Mouse (Mus musculus) hindbrain, embryonic 10.5 days (tissue): ENCODE results near the gene Acss1. TPM values are rescaled to one million over a fixed set of nuclear protein-coding genes. Genes with fewer than 3 reads are reported as not detected.
A peak's percentile ranks its signal among the peaks of the same experiment; 100 is the strongest.

Experiments
- DNase-seq: peaks from one replicate; pipeline ENCODE4 v3.0.0-alpha.2; 2017; ENCODE audit warnings: low spot score
- H3K27ac ChIP-seq: fragments of 300-500 bp; sonication (generic); 2 replicates; pipeline ENCODE4 v1.5.1; 2016; ENCODE audit warnings: mild to moderate bottlenecking, moderate library complexity
- H3K27me3 ChIP-seq: fragments of 300-500 bp; sonication (generic); 2 replicates; pipeline ENCODE4 v1.6.1; 2016; ENCODE audit warnings: mild to moderate bottlenecking; ENCODE audit not compliant: poor library complexity, insufficient read depth, severe bottlenecking
- H3K36me3 ChIP-seq: fragments of 300-500 bp; sonication (generic); 2 replicates; pipeline ENCODE4 v1.6.1; 2016; ENCODE audit warnings: mild to moderate bottlenecking, moderate library complexity
- H3K4me1 ChIP-seq: fragments of 300-500 bp; sonication (generic); replicated peaks from 2 replicates; pipeline ENCODE4 v1.6.1; 2016; ENCODE audit warnings: mild to moderate bottlenecking
- H3K4me3 ChIP-seq: fragments of 300-500 bp; sonication (generic); 2 replicates; pipeline ENCODE4 v1.5.1; 2016; ENCODE audit warnings: mild to moderate bottlenecking, moderate library complexity
- H3K9me3 ChIP-seq: fragments of 300-500 bp; sonication (generic); 2 replicates; pipeline ENCODE4 v1.6.1; 2016; ENCODE audit warnings: mild to moderate bottlenecking, moderate library complexity
- WGBS: fragments of 180-500 bp; shearing (Covaris S2); methylation state at CpG from one replicate; pipeline ENCODE4 v1.1.7; 2016; 5-methylcytosine and 5-hydroxymethylcytosine counted together
- polyA plus RNA-seq: library from polyadenylated mRNA; unstranded; fragments of >200 nt; fragmentation: Nextera tagmentation; extraction: Ambion mirVana; gene quantifications from 2 replicates; pipeline ENCODE4 v1.2.1, GENCODE M21; 2016

Acss1 gene
- polyA plus RNA-seq, 1 experiment from 2014 or later: 34.1 TPM

GRCm38 (mm10) chr2:150663255-150663654 lies 5.0 kb downstream of the Acss1 start:
- H3K4me3 ChIP-seq: no peak overlapping the region
- peaks cover 32% of the 10 kb centered on the region for H3K4me1 ChIP-seq
- WGBS: 86% methylated on average over 9 of the region's 9 CpGs
- peaks cover 11% of the 10 kb centered on the region for H3K36me3 ChIP-seq
- H3K27ac ChIP-seq: no peak overlapping the region
- no peak for DNase-seq
- H3K9me3 ChIP-seq: no peaks in the 10 kb centered on the region
- peaks cover 21% of the 10 kb centered on the region; the same call in 1 of the 2 replicates for H3K27me3 ChIP-seq

DNA sequence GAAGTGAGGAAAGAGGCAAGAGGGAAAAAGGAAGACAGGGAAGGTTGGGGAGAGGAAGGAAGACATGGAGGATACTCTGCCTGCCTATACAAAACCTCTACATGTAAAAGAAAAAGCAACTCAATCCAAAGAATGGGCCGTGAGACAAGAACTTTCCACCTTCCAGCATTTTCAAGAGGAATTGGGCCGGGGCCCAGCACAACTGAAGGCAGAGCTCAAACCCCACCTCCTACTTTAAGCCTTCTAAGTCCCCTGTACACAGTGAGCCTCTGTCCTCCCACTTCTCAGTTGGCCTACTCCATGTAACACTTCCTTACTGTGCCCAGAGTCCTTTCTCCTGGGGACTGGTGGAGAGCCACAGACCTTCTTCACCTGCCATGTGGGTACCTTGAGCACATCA lies 6.3 kb downstream of the Acss1 start:
- Histone ChIP-seq H3K36me3 (peaks cover 13% of the 10 kb centered on the region), H3K9me3 (no peaks in the 10 kb centered on the region), H3K27ac (no peak overlapping the region), H3K27me3 (peaks cover 15% of the 10 kb centered on the region; the same call in 1 of the 2 replicates), H3K4me1 (peaks cover 29% of the 10 kb centered on the region), H3K4me3 (no peak overlapping the region)
- WGBS: 86% methylated on average over 2 of the region's 2 CpGs
- DNase-seq: no peak

- no peak overlapping the region for H3K4me3 ChIP-seq
- DNase-seq: no peak
- 0 out of 2 replicates have a peak, but pooled peaks cover 8% of the 10 kb centered on the region for H3K27me3 ChIP-seq
- no peaks in the 10 kb centered on the region for H3K9me3 ChIP-seq
- peak overlapping the region; percentile 23; the same call in 1 of the 2 replicates for H3K27ac ChIP-seq
- peaks cover 32% of the 10 kb centered on the region for H3K4me1 ChIP-seq
- WGBS: 91% methylated on average over 5 of the region's 5 CpGs
- peaks cover 13% of the 10 kb centered on the region for H3K36me3 ChIP-seq
Observed at GRCm38 (mm10) chr2:150660668-150661451, 7.4 kb downstream of the Acss1 start.

GRCm38 (mm10) chr2:150660049-150660448 lies 8.3 kb downstream of the Acss1 start:
- no peak for DNase-seq
- Histone ChIP-seq H3K27ac (0 out of 2 replicates have a peak overlapping the region, but pooled peaks have one; percentile 23), H3K9me3 (peaks cover 4% of the 10 kb centered on the region; the same call in 1 of the 2 replicates), H3K27me3 (0 out of 2 replicates have a peak, but pooled peaks cover 3% of the 10 kb centered on the region), H3K4me3 (no peak overlapping the region), H3K4me1 (peaks cover 24% of the 10 kb centered on the region), H3K36me3 (peaks cover 13% of the 10 kb centered on the region)
- 68% methylated on average over 4 of the region's 4 CpGs for WGBS

DNA sequence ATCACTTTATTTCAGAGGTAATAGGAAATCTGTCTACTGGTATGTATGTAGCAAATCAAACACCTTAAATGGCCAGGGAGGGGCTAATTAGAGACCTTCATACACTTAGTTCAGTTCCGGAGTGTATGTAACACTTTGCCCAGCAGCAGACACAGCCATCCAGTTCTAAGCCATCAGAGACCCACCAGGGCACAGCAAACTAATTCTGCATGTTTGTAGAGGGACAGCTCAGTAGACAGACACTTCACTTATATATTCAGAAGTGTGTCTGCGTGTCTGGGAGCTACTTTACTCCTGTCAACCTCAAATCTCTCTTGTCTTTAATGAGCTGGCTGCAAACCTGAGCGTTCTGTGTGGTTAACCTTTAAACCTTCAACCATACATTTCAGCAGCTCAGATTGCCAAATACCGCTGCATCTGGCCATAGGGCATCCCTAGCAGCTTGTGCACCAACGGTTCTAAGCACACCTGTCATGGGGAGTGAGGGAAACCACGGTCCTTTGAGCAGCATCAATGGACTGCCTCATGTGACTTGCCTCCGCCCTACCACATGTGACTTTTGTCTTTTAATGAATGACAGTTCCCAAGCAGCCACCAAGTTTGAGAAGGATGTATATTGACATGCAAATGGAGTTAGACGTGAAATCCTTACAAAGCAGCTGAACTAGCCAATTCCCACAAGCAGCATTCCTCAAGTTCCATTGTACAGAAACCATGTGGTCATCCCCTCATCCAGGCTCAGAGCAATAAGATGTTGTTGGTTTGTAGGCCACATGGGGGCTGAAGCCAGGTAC lies 11.1 kb downstream of the Acss1 start:
- peak overlapping the region; percentile 81 for H3K27ac ChIP-seq
- peak; percentile 47 for DNase-seq
- 45% methylated on average over 8 of the region's 8 CpGs for WGBS

GRCm38 (mm10) chr2:150656112-150656511 lies 12.2 kb downstream of the Acss1 start:
- Histone ChIP-seq H3K27ac (peak overlapping the region; percentile 81), H3K27me3 (no peaks in the 10 kb centered on the region), H3K4me1 (peaks cover 24% of the 10 kb centered on the region), H3K36me3 (peaks cover 21% of the 10 kb centered on the region), H3K9me3 (peaks cover 4% of the 10 kb centered on the region; the same call in 1 of the 2 replicates), H3K4me3 (no peak overlapping the region)
- WGBS: 91% methylated on average over 3 of the region's 3 CpGs
- DNase-seq: no peak

More for the DNA sequence above, 11.1 kb downstream of the Acss1 start:
- Histone ChIP-seq H3K4me1 (peaks cover 18% of the 10 kb centered on the region), H3K9me3 (peaks cover 4% of the 10 kb centered on the region; the same call in 1 of the 2 replicates), H3K36me3 (peaks cover 21% of the 10 kb centered on the region), H3K4me3 (no peak overlapping the region), H3K27me3 (no peaks in the 10 kb centered on the region)

DNA sequence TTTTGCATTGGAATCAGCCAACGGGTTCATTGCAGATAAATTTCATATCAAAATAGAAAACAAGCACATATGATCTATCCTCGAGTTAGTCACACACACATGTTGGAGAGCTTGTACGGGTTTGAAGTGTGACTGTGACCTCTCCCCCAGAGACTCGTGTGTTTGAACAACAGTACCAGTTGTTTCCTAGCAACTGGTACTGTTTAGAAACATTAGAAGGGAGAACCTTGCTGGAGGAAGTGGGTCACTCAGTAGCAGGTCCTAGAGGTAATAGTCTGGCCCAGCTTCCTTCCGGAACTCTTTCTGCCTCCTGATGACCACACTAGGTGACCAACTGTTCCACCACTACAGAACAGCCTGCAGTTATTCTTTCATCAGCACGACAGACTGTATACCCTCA lies 13.0 kb downstream of the Acss1 start:
- 86% methylated on average over 6 of the region's 6 CpGs for WGBS
- no peaks in the 10 kb centered on the region for H3K27me3 ChIP-seq

DNA sequence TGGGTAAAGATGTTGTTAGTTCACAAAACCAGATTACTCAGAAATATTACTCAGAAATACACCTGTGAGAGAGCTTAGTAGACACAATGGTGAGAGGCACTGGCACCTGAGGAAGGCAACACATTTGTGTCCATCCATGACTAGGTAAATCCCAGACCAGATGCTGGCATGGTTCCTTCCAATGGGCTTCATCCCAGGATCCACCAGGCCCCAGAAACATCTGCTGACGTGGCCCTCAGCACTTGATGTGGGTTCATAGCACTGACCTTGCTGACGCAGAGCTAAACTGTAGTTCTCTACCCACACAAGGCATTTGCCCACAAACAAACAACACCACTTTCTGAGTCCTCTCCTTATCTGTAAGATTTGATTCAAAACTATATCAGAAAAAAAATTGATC lies 13.5 kb downstream of the Acss1 start:
- Histone ChIP-seq H3K27ac (no peak overlapping the region), H3K4me3 (no peak overlapping the region), H3K4me1 (peaks cover 37% of the 10 kb centered on the region), H3K27me3 (no peaks in the 10 kb centered on the region), H3K36me3 (peaks cover 21% of the 10 kb centered on the region), H3K9me3 (peaks cover 4% of the 10 kb centered on the region; the same call in 1 of the 2 replicates)
- DNase-seq: no peak
- 92% methylated on average over 2 of the region's 2 CpGs for WGBS

More for the DNA sequence above, 13.0 kb downstream of the Acss1 start:
- Histone ChIP-seq H3K4me3 (no peak overlapping the region), H3K9me3 (peaks cover 4% of the 10 kb centered on the region; the same call in 1 of the 2 replicates), H3K4me1 (peaks cover 32% of the 10 kb centered on the region), H3K27ac (no peak overlapping the region), H3K36me3 (peaks cover 21% of the 10 kb centered on the region)
- DNase-seq: no peak

- H3K4me3 ChIP-seq: no peak overlapping the region
- DNase-seq: no peak
- peak overlapping the region; percentile 87 for H3K27ac ChIP-seq
- H3K27me3 ChIP-seq: 0 out of 2 replicates have a peak, but pooled peaks cover 4% of the 10 kb centered on the region
- 62% methylated on average over 9 of the region's 9 CpGs for WGBS
- peaks cover 7% of the 10 kb centered on the region; the same call in 1 of the 2 replicates for H3K36me3 ChIP-seq
- H3K9me3 ChIP-seq: peaks cover 4% of the 10 kb centered on the region; the same call in 1 of the 2 replicates
- peaks cover 45% of the 10 kb centered on the region for H3K4me1 ChIP-seq
Observed at GRCm38 (mm10) chr2:150651366-150651765, 16.9 kb downstream of the Acss1 start.

- no peak overlapping the region for H3K4me3 ChIP-seq
- peak overlapping the region; percentile 87 for H3K27ac ChIP-seq
- peak; percentile 62 for DNase-seq
- WGBS: 4% methylated on average over 7 of the region's 7 CpGs
- H3K27me3 ChIP-seq: 0 out of 2 replicates have a peak, but pooled peaks cover 4% of the 10 kb centered on the region
- peaks cover 7% of the 10 kb centered on the region; the same call in 1 of the 2 replicates for H3K36me3 ChIP-seq
- H3K9me3 ChIP-seq: peaks cover 4% of the 10 kb centered on the region; the same call in 1 of the 2 replicates
- H3K4me1 ChIP-seq: peaks cover 44% of the 10 kb centered on the region
Observed at GRCm38 (mm10) chr2:150650511-150651074, 17.7 kb downstream of the Acss1 start.

DNA sequence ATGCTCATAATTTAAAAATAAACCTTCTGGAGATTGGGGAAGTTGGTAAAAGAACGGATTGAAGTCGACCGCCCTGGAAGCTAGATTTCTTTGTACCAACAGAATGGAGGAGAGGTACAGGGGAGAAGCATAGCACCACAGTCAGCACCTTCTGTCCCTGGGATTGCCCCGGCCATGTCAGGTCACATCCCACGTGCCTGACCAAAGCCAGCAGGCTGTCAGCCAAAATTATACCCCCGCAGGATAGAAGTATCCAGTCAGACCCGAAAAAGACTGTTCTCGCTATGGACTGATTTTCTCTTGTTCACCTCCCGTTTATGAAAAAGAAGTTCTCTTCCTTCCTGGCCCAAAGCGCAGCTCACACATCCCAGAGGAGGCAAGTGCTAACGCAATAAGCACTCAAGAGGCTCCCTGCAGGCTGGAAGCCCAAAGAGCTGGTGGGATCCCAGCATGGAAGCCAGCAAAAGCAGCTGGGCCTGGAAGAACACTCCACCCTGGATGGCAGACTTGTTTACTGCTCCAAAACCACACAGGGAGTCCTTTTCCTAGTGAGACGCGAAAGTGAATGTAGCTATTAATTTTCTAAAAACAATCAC lies 19.9 kb downstream of the Acss1 start:
- Histone ChIP-seq H3K4me1 (peaks cover 54% of the 10 kb centered on the region), H3K36me3 (no peaks in the 10 kb centered on the region), H3K27ac (peak overlapping the region; percentile 53), H3K27me3 (0 out of 2 replicates have a peak, but pooled peaks cover 4% of the 10 kb centered on the region), H3K9me3 (no peaks in the 10 kb centered on the region), H3K4me3 (no peak overlapping the region)
- DNase-seq: no peak
- WGBS: 57% methylated on average over 13 of the region's 13 CpGs
